ENCODE assay signal across 15 mouse cellular contexts in the genomic region with DNA sequence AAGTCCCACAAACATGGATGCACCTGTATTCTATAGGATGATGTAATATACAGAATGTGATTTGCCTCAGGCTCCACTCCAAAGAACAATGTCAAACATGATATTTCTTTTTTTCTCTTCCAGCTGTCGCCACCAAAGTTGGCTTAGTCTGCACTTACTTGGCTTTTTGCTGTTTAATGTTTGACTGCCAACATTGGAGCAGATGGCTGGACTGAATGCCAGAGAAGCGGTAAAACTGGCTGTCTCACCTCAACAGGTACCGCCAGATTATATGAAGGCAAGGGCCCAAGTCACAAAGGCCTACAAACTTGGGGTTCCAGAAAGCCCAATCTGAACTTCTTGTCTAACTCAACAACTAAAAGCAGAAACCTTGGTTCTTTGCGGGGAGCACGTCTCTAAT. TPM values are rescaled to one million over a fixed set of nuclear protein-coding genes. Genes with fewer than 3 reads are reported as not detected.
DNase-seq lines count a peak whose midpoint lies in the region; TF ChIP-seq lines count a peak whose summit lies in the region.
"Had no signal": no experiment of that assay in that cellular context is flagged by ENCODE, and none has a peak within 500 bp of the region (broad histone marks: within the 10 kb centered on the region; RNA-seq: fewer than 3 reads in every experiment).

No protein-coding gene starts in this region.

- H3K4me1 ChIP-seq in kidney, adult 2 months (ENCODE audit: control insufficient read depth, insufficient read depth, low read length), result no peaks in the 10 kb centered on the region
- H3K4me1 ChIP-seq: embryonic facial prominence, embryonic 13.5 days; hindbrain, embryonic 12.5 days; kidney, embryonic 15.5 days; neural tube, embryonic 13.5 days had no signal

- H3K27ac ChIP-seq in kidney, adult 2 months (ENCODE audit: insufficient read depth, low read depth, low read length), result no peak overlapping the region
- H3K27ac ChIP-seq: embryonic facial prominence, embryonic 13.5 days; hindbrain, embryonic 12.5 days; kidney, embryonic 15.5 days; neural tube, embryonic 13.5 days had no signal

- no peak for TF ChIP-seq POLR2A in kidney, adult 2 months (IDR thresholded peaks at IDR 0.05; ENCODE audit: low read depth, low read length)

- H3K27me3 ChIP-seq in kidney, adult 2 months (replicated peaks; ENCODE audit: control insufficient read depth, insufficient read depth, low read length), result no peaks in the 10 kb centered on the region
- H3K27me3 ChIP-seq: embryonic facial prominence, embryonic 13.5 days; hindbrain, embryonic 12.5 days; kidney, embryonic 15.5 days; neural tube, embryonic 13.5 days had no signal

- WGBS in kidney, adult 2 months, result 45% methylated on average over 5 of the region's 5 CpGs

- no peaks in the 10 kb centered on the region for H3K36me3 ChIP-seq in kidney, adult 2 months (ENCODE audit: control insufficient read depth, insufficient read depth, low read length)
- H3K36me3 ChIP-seq: embryonic facial prominence, embryonic 13.5 days; hindbrain, embryonic 12.5 days; kidney, embryonic 15.5 days; neural tube, embryonic 13.5 days had no signal

- no peak overlapping the region for H3K4me3 ChIP-seq in kidney, adult 2 months (ENCODE audit: insufficient read depth, low read depth, low read length)
- H3K4me3 ChIP-seq: embryonic facial prominence, embryonic 13.5 days; hindbrain, embryonic 12.5 days; kidney, embryonic 15.5 days; neural tube, embryonic 13.5 days had no signal

- peak; percentile 21 for DNase-seq in cerebellum, adult 9-11 months
- no peak for DNase-seq in cerebellum, postnatal 4 days (ENCODE audit: low spot score in 2 of 2)
- DNase-seq in kidney, adult 2 months, result peak; percentile 55
- DNase-seq in kidney, postnatal 14 days, result no peak
- DNase-seq in brain, adult 2 months (ENCODE audit: low read depth, low spot score), result peak; percentile 78
- peak; percentile 16 to 20 for DNase-seq in cerebellum, postnatal 36 days
- no peak for DNase-seq in thymus, adult 18-20 months
- DNase-seq: adrenal gland, postnatal 25 days; heart, postnatal 10 days; right cerebral cortex, adult 18-20 months; thymus, postnatal 4 days had no signal

- no peak for TF ChIP-seq CTCF in kidney, adult 2 months (conservative IDR thresholded peaks at IDR 0.05; ENCODE audit: insufficient read depth, insufficient read length, low read depth, low read length)

RNA-seq across cellular contexts. Expression of gene Setmar, which starts 6.8 kb away (rescaled TPM):
- polyA plus RNA-seq in kidney, adult 2 months (2012; rRNA removed), result 3.6 and 3.7 TPM in 2 replicates

Comparison
In these comparisons a context has a peak if more than half of its experiments do, and no peak if none do; other contexts are left out.
1. DNase-seq: peak in cerebellum, adult 9-11 months (single experiment), kidney, adult 2 months (single experiment), brain, adult 2 months (single experiment) and cerebellum, postnatal 36 days (2 of 2); none in cerebellum, postnatal 4 days (0 of 2), kidney, postnatal 14 days (single experiment) and thymus, adult 18-20 months (0 of 2).